ENCODE assay signal across 9 mouse cellular contexts in the genomic region with DNA sequence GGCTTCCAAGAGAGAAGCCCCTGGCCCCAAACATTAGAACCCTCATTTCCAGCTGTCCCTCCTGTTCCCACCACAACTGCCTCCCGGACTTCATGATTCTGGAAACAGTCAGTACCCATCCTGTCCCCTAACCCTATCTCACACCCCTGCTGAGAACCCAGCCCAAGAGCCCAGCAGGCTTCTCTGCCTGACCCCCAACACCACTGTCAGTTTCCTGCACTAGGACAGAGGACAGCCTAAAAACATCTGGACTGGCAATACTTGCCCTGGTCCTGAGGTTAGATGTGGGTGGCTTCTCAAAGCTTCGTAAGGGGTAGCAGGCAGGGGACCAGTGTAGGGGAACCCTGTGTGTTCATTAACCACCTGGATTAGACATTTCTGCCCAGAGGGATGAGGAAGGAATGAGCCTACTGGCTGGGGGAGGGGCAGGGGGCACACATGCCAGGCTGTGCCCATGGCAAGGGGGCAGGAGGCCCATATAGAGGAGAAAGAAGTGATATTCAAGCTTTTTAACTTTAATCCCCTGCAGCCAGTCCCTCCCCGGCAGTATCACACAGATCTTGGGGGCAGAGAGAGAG.
DNase-seq lines count a peak whose midpoint lies in the region; ATAC-seq and TF ChIP-seq lines count a peak whose summit lies in the region.
"Had no signal": no experiment of that assay in that cellular context is flagged by ENCODE, and none has a peak within 500 bp of the region (broad histone marks: within the 10 kb centered on the region; RNA-seq: fewer than 3 reads in every experiment).

No protein-coding gene starts in this region.

- H3K79me2 ChIP-seq in C2C12 (ENCODE audit: control insufficient read depth, insufficient read depth), result peaks cover 69% of the 10 kb centered on the region

- peaks cover 12% of the 10 kb centered on the region; the same call in 1 of the 2 replicates for H3K27me3 ChIP-seq in forebrain, embryonic 15.5 days
- H3K27me3 ChIP-seq in forebrain, postnatal 0 days (ENCODE audit: insufficient read depth, low read length), result peaks cover 5% of the 10 kb centered on the region; the same call in 1 of the 2 replicates
- H3K27me3 ChIP-seq in C2C12 (ENCODE audit: control insufficient read depth, insufficient read depth, insufficient read length), result no peaks in the 10 kb centered on the region
- H3K27me3 ChIP-seq in intestine, embryonic 15.5 days (replicated peaks), result no peaks in the 10 kb centered on the region
- H3K27me3 ChIP-seq in liver, embryonic 11.5 days (replicated peaks; ENCODE audit: control insufficient read depth, insufficient read depth, low read length), result peaks cover 22% of the 10 kb centered on the region

- 41% methylated on average over 3 of the region's 3 CpGs for WGBS in forebrain, embryonic 15.5 days
- 45% methylated on average over 3 of the region's 3 CpGs for WGBS in forebrain, postnatal 0 days
- 42% methylated on average over 3 of the region's 3 CpGs for WGBS in intestine, embryonic 15.5 days
- 30% methylated on average over 3 of the region's 3 CpGs for WGBS in liver, embryonic 11.5 days

- no peak overlapping the region for H3K4me2 ChIP-seq in forebrain, embryonic 15.5 days (replicated peaks)
- H3K4me2 ChIP-seq in forebrain, postnatal 0 days (ENCODE audit: low read depth), result no peak overlapping the region
- H3K4me2 ChIP-seq in intestine, embryonic 15.5 days (replicated peaks), result peak overlapping the region; percentile 89
- peak overlapping the region; percentile 69 for H3K4me2 ChIP-seq in liver, embryonic 11.5 days

- H3K4me1 ChIP-seq in forebrain, embryonic 15.5 days, result peaks cover 19% of the 10 kb centered on the region
- no peaks in the 10 kb centered on the region for H3K4me1 ChIP-seq in forebrain, postnatal 0 days (ENCODE audit: insufficient read depth)
- H3K4me1 ChIP-seq in intestine, embryonic 15.5 days (replicated peaks), result peaks cover 33% of the 10 kb centered on the region
- peaks cover 23% of the 10 kb centered on the region for H3K4me1 ChIP-seq in liver, embryonic 11.5 days (replicated peaks; ENCODE audit: control insufficient read depth, insufficient read depth, low read length)

- no peak for ATAC-seq in forebrain, embryonic 15.5 days (replicated peaks)
- ATAC-seq in forebrain, postnatal 0 days, result no peak
- no peak for ATAC-seq in intestine, embryonic 15.5 days
- ATAC-seq in liver, embryonic 11.5 days (replicated peaks; ENCODE audit: low FRiP score), result no peak

- peak overlapping the region; percentile 63 for H3ac ChIP-seq in C2C12 (ENCODE audit: control insufficient read depth, insufficient read length, low read depth)

- H3K9me3 ChIP-seq in forebrain, embryonic 15.5 days, result no peaks in the 10 kb centered on the region
- no peaks in the 10 kb centered on the region for H3K9me3 ChIP-seq in forebrain, postnatal 0 days (ENCODE audit: low read length)
- no peaks in the 10 kb centered on the region for H3K9me3 ChIP-seq in intestine, embryonic 15.5 days
- no peaks in the 10 kb centered on the region for H3K9me3 ChIP-seq in liver, embryonic 11.5 days (ENCODE audit: control insufficient read depth, low read length)
- H3K9me3 ChIP-seq: forebrain, embryonic 12.5 days had no signal

- TF ChIP-seq CTCF in forebrain, postnatal 0 days (IDR thresholded peaks at IDR 0.05; ENCODE audit: low read depth), result no peak
- TF ChIP-seq CTCF in C2C12 (IDR thresholded peaks at IDR 0.05; ENCODE audit: control insufficient read depth, insufficient read depth, insufficient read length), result no peak

- H3K79me3 ChIP-seq in C2C12 (ENCODE audit: low read depth), result peaks cover 11% of the 10 kb centered on the region

- no peaks in the 10 kb centered on the region for H3K36me3 ChIP-seq in forebrain, embryonic 15.5 days
- H3K36me3 ChIP-seq in forebrain, postnatal 0 days (ENCODE audit: insufficient read depth), result no peaks in the 10 kb centered on the region
- H3K36me3 ChIP-seq in C2C12 (ENCODE audit: control insufficient read depth, insufficient read depth), result no peaks in the 10 kb centered on the region
- H3K36me3 ChIP-seq in intestine, embryonic 15.5 days, result no peaks in the 10 kb centered on the region
- H3K36me3 ChIP-seq in liver, embryonic 11.5 days (ENCODE audit: control insufficient read depth, insufficient read depth, low read length), result no peaks in the 10 kb centered on the region
- H3K36me3 ChIP-seq: forebrain, embryonic 12.5 days had no signal

- H3K27ac ChIP-seq in forebrain, embryonic 15.5 days (replicated peaks), result no peak overlapping the region
- no peak overlapping the region for H3K27ac ChIP-seq in forebrain, postnatal 0 days (ENCODE audit: low read depth, low read length)
- 0 out of 2 replicates have a peak overlapping the region, but pooled peaks have one; percentile 22 for H3K27ac ChIP-seq in intestine, embryonic 15.5 days
- peak overlapping the region; percentile 13; the same call in 1 of the 2 replicates for H3K27ac ChIP-seq in liver, embryonic 11.5 days (ENCODE audit: low read depth, low read length)
- H3K27ac ChIP-seq: forebrain, embryonic 12.5 days had no signal

- no peak overlapping the region for H3K9ac ChIP-seq in forebrain, embryonic 15.5 days (replicated peaks)
- no peak overlapping the region for H3K9ac ChIP-seq in forebrain, postnatal 0 days
- H3K9ac ChIP-seq in intestine, embryonic 15.5 days, result peak overlapping the region; percentile 60
- H3K9ac ChIP-seq in liver, embryonic 11.5 days (ENCODE audit: low read depth, low read length), result no peak overlapping the region

- DNase-seq in forebrain, postnatal 0 days, result no peak
- DNase-seq in liver, embryonic 11.5 days (ENCODE audit: low spot score), result no peak
- no peak for DNase-seq in urinary bladder, adult 18-20 months (ENCODE audit: low spot score in 2 of 2)
- DNase-seq in ovary, adult 18-20 months (ENCODE audit: low spot score), result no peak
- DNase-seq in layer of hippocampus, postnatal 36 days, result no peak

- peak overlapping the region; percentile 34; the same call in 1 of the 2 replicates for H3K4me3 ChIP-seq in forebrain, embryonic 15.5 days
- H3K4me3 ChIP-seq in forebrain, postnatal 0 days (ENCODE audit: low read depth, low read length), result no peak overlapping the region
- peak overlapping the region; percentile 26 for H3K4me3 ChIP-seq in C2C12 (ENCODE audit: insufficient read depth, poor library complexity, severe bottlenecking)
- H3K4me3 ChIP-seq in intestine, embryonic 15.5 days (replicated peaks), result peak overlapping the region; percentile 54
- H3K4me3 ChIP-seq in liver, embryonic 11.5 days (ENCODE audit: low read depth, low read length), result peak overlapping the region; percentile 52

TF ChIP-seq in C2C12, 6 proteins besides CTCF, POLR2A, EP300 and RAD21:
- TF ChIP-seq FOSL1 (IDR thresholded peaks at IDR 0.05; ENCODE audit: insufficient read depth, low read length, poor library complexity, severe bottlenecking) (no peak), CEBPB (IDR thresholded peaks at IDR 0.05; ENCODE audit: low read depth) (no peak), MYOG (IDR thresholded peaks at IDR 0.05; ENCODE audit: control insufficient read depth, extremely low read depth, insufficient read length) (no peak), MAX (IDR thresholded peaks at IDR 0.05) (no peak), MYOD1 (IDR thresholded peaks at IDR 0.05; ENCODE audit: control insufficient read depth, insufficient read length, low read depth) (no peak), USF1 (IDR thresholded peaks at IDR 0.05; ENCODE audit: low read depth) (no peak)

Comparison
In these comparisons a context has a peak if more than half of its experiments do, and no peak if none do; other contexts are left out.
1. H3K27ac ChIP-seq: peak in intestine, embryonic 15.5 days (single experiment) and liver, embryonic 11.5 days (single experiment); none in forebrain, embryonic 15.5 days (single experiment) and forebrain, postnatal 0 days (single experiment).
2. H3K4me2 ChIP-seq: peak in intestine, embryonic 15.5 days (single experiment) and liver, embryonic 11.5 days (single experiment); none in forebrain, embryonic 15.5 days (single experiment) and forebrain, postnatal 0 days (single experiment).